Mouse (Mus musculus) stomach, embryonic 16.5 days (tissue): ENCODE data around the gene Nme4. TPM values are rescaled to one million over a fixed set of nuclear protein-coding genes. Genes with fewer than 3 reads are reported as not detected.

Source experiments
- polyA plus RNA-seq: library from polyadenylated mRNA; unstranded; fragments of >200 nt; fragmentation: Nextera tagmentation; extraction: Ambion mirVana; gene quantifications from 2 replicates; pipeline ENCODE4 v1.2.1, GENCODE M21; 2015

Nme4 gene
- polyA plus RNA-seq, 1 experiment from 2014 or later, result 67.7 TPM

Other genes with a start within 250 kb of the Nme4 start
- gene Wdr90, start 234.1 kb downstream of the Nme4 start, polyA plus RNA-seq, result 20.9 and 22.1 TPM in 2 replicates
- gene Mcrip2, start 226.8 kb downstream of the Nme4 start, polyA plus RNA-seq, result 41.5 and 49.4 TPM in 2 replicates
- gene Mettl26, start 220.5 kb downstream of the Nme4 start, polyA plus RNA-seq, result 57.1 and 63.8 TPM in 2 replicates
- 0.42 and 0.56 TPM in 2 replicates for gene Wfikkn1, start 214.7 kb downstream of the Nme4 start, polyA plus RNA-seq
- 26.3 and 27.7 TPM in 2 replicates for gene Rab40c, start 175.9 kb downstream of the Nme4 start, polyA plus RNA-seq
- 57.2 and 62.0 TPM in 2 replicates for gene Pigq, start 150.7 kb downstream of the Nme4 start, polyA plus RNA-seq
- 0.12 and 0.66 TPM in 2 replicates for gene Nhlrc4, start 150.6 kb downstream of the Nme4 start, polyA plus RNA-seq
- 0.11 and 0.31 TPM in 2 replicates for gene A930017K11Rik, start 143.0 kb downstream of the Nme4 start, polyA plus RNA-seq
- gene Capn15, start 109.8 kb downstream of the Nme4 start, polyA plus RNA-seq, result 21.6 and 23.3 TPM in 2 replicates
- 6.0 and 6.9 TPM in 2 replicates for gene Rab11fip3, start 26.0 kb downstream of the Nme4 start, polyA plus RNA-seq
- gene Decr2, start 5.3 kb downstream of the Nme4 start, polyA plus RNA-seq, result 47.1 and 56.6 TPM in 2 replicates
- 5.7 and 6.9 TPM in 2 replicates for gene Tmem8, start 17.7 kb upstream of the Nme4 start, polyA plus RNA-seq
- gene Mrpl28, start 27.9 kb upstream of the Nme4 start, polyA plus RNA-seq, result 184 and 201 TPM in 2 replicates
- 6.4 and 6.6 TPM in 2 replicates for gene Axin1, start 43.1 kb upstream of the Nme4 start, polyA plus RNA-seq
- 192 and 218 TPM in 2 replicates for gene Pdia2, start 103.5 kb upstream of the Nme4 start, polyA plus RNA-seq
- 40.3 and 42.7 TPM in 2 replicates for gene Rgs11, start 107.3 kb upstream of the Nme4 start, polyA plus RNA-seq
- 24.0 and 25.9 TPM in 2 replicates for gene Arhgdig, start 112.2 kb upstream of the Nme4 start, polyA plus RNA-seq
- gene Fam234a, start 148.6 kb upstream of the Nme4 start, polyA plus RNA-seq, result 89.0 and 101 TPM in 2 replicates
- gene Luc7l, start 157.3 kb upstream of the Nme4 start, polyA plus RNA-seq, result 80.5 and 84.3 TPM in 2 replicates